Mouse (Mus musculus) liver, embryonic 16.5 days (tissue): ENCODE data around the gene Col5a2. TPM values are rescaled to one million over a fixed set of nuclear protein-coding genes. Genes with fewer than 3 reads are reported as not detected.
"Not testable (repeated sequence)": the region's sequence is repeated elsewhere in the genome, so short reads cannot be mapped to it uniquely, and the experiment has no call there.

ENCODE experiments used
- ATAC-seq: fragments of 200-750 bp; cut with Nextera tagmentation; 2 replicates; pipeline ENCODE4 v1.8.0; 2017; ENCODE audit warnings: low read depth, mild to moderate bottlenecking, moderate number of reproducible peaks, moderate library complexity
- H3K27ac ChIP-seq: fragments of 300-500 bp; sonication (generic); 2 replicates; pipeline ENCODE4 v1.5.1; 2014; ENCODE audit warnings: mild to moderate bottlenecking, low read length
- H3K27me3 ChIP-seq: fragments of 300-500 bp; sonication (generic); 2 replicates; pipeline ENCODE4 v1.6.1; 2014; ENCODE audit warnings: low read depth, low read length, mixed read lengths; ENCODE audit not compliant: control insufficient read depth, insufficient read depth
- H3K36me3 ChIP-seq: fragments of 300-500 bp; sonication (generic); 2 replicates; pipeline ENCODE4 v1.6.1; 2014; ENCODE audit warnings: mild to moderate bottlenecking; ENCODE audit not compliant: control insufficient read depth, insufficient read depth
- H3K4me1 ChIP-seq: fragments of 300-500 bp; sonication (generic); 2 replicates; pipeline ENCODE4 v1.6.1; 2014; ENCODE audit warnings: low read depth, low read length, mixed read lengths; ENCODE audit not compliant: control insufficient read depth
- H3K4me2 ChIP-seq: fragments of 300-500 bp; sonication (generic); 2 replicates; pipeline ENCODE4 v1.6.1; 2014; ENCODE audit warnings: low read depth, low read length, mixed read lengths
- H3K4me3 ChIP-seq: fragments of 300-500 bp; sonication (generic); 2 replicates; pipeline ENCODE4 v1.5.1; 2014; ENCODE audit warnings: low read depth, mild to moderate bottlenecking, low read length
- H3K9ac ChIP-seq: fragments of 300-500 bp; sonication (generic); 2 replicates; pipeline ENCODE4 v1.6.1; 2014; ENCODE audit warnings: low read depth, low read length
- H3K9me3 ChIP-seq: fragments of 300-500 bp; sonication (generic); replicated peaks from 2 replicates; pipeline ENCODE4 v1.6.1; 2016; ENCODE audit warnings: low read length; ENCODE audit not compliant: control insufficient read depth
- WGBS: fragments of 180-500 bp; shearing (Covaris S2); extraction: QIAGEN DNeasy Blood & Tissue Kit; methylation state at CpG from one replicate; pipeline ENCODE4 v1.1.7; 2014; ENCODE audit not compliant: insufficient replicate concordance; 5-methylcytosine and 5-hydroxymethylcytosine counted together
- polyA plus RNA-seq: library from polyadenylated mRNA; unstranded; fragments of >200 nt; fragmentation: Nextera tagmentation; extraction: Ambion mirVana; gene quantifications from 2 replicates; pipeline ENCODE4 v1.2.1, GENCODE M21; 2015

The Col5a2 gene
- polyA plus RNA-seq, 1 experiment from 2014 or later: 6.9 TPM

DNA sequence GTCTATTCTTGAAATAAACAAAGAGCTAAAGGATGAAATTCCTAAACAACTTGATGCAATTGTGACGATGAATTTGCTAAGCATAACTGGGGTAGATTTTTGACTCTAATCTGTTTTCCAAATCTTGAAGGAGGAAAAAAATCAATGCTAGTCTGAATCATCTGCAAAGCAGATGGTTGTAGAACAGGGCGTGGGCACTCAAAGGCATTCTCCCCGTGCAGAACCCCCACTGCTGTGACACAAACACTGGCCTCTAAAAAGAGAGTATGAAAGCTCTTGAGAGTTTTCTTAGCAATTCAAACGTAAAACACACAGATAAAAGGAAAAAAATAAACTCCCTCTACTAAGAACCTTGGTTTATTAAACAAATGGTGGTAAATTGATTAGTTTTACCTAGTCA lies 30.3 kb downstream of the Col5a2 start:
- no peaks in the 10 kb centered on the region for H3K36me3 ChIP-seq
- no peak overlapping the region for H3K4me3 ChIP-seq
- ATAC-seq: no peak
- H3K27me3 ChIP-seq: no peaks in the 10 kb centered on the region
- H3K4me2 ChIP-seq: no peak overlapping the region
- no peaks in the 10 kb centered on the region for H3K9me3 ChIP-seq
- WGBS: 47% methylated on average over 4 of the region's 4 CpGs
- no peak overlapping the region for H3K9ac ChIP-seq
- H3K4me1 ChIP-seq: no peaks in the 10 kb centered on the region
- no peak overlapping the region for H3K27ac ChIP-seq

DNA sequence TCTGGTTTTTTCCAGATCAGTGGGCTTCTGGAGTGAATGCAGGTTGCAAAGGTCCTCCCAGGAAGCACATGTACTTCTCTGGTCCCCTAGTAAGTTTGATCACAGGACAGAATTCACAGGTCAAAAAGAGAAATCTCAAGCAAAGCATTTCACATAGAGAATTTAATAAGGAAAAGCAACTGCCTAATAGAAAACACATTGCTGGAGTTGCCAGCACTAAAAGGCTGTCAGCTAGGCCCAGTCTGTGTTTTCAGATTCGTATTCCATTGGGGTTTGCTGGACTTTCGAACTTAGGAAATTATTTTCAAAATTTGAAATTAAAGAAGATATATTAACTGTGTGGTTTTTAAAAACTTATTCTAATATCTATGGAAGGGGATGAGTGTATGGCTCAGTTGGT lies 42.3 kb downstream of the Col5a2 start:
- Histone ChIP-seq H3K4me1 (no peaks in the 10 kb centered on the region), H3K27me3 (no peaks in the 10 kb centered on the region), H3K36me3 (no peaks in the 10 kb centered on the region), H3K9me3 (no peaks in the 10 kb centered on the region), H3K27ac (no peak overlapping the region), H3K4me3 (no peak overlapping the region), H3K9ac (no peak overlapping the region), H3K4me2 (no peak overlapping the region)
- WGBS: 64% methylated on average over 2 of the region's 2 CpGs
- no peak for ATAC-seq

DNA sequence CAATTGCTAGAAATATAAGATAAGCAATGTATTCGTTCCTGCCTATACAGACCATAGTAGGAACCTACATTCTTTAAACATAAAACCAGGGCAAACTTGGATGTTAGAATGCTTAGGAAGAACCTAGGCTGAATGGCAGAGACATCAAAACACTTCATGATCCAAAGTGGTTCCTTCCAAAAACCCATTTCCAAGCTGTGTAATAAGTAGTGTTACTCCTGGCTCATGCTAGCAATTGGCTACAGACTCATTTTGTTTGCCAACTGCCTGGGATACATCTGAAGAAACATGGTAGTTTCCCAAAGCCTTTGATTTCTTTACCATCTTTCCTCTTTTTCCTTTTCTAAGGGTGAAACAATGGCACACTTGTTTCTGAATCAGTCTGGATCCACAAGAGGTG lies 47.3 kb downstream of the Col5a2 start:
- WGBS: 59% methylated on average over 1 of the region's 1 CpGs
- H3K4me3 ChIP-seq: no peak overlapping the region
- H3K9me3 ChIP-seq: no peaks in the 10 kb centered on the region
- no peak overlapping the region for H3K9ac ChIP-seq
- H3K4me1 ChIP-seq: no peaks in the 10 kb centered on the region
- no peaks in the 10 kb centered on the region for H3K36me3 ChIP-seq
- no peak for ATAC-seq
- no peak overlapping the region for H3K27ac ChIP-seq
- H3K27me3 ChIP-seq: no peaks in the 10 kb centered on the region
- H3K4me2 ChIP-seq: no peak overlapping the region

DNA sequence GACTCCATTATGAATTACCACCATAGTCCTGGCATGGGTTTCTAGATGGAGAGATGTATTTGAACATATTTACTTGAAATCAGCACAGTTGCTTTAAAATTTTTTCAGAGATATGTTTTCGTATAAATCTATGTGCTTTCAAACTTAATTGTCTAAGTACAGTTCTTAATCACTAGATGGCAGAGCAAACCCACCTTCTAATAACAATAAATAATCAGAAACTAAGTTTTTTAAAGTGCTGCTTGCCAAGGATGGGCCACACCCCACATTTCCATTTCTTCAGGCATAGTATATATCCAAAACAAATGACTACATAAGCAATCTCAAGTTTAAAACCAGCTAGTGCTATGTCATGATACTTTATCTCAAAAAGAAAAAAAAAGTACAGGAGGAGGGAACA lies 54.2 kb downstream of the Col5a2 start:
- H3K27ac ChIP-seq: no peak overlapping the region
- H3K4me3 ChIP-seq: no peak overlapping the region
- no peak for ATAC-seq
- H3K9me3 ChIP-seq: no peaks in the 10 kb centered on the region
- 54% methylated on average over 1 of the region's 1 CpGs for WGBS
- H3K27me3 ChIP-seq: no peaks in the 10 kb centered on the region
- H3K9ac ChIP-seq: no peak overlapping the region
- H3K36me3 ChIP-seq: no peaks in the 10 kb centered on the region
- no peak overlapping the region for H3K4me2 ChIP-seq
- no peaks in the 10 kb centered on the region for H3K4me1 ChIP-seq

DNA sequence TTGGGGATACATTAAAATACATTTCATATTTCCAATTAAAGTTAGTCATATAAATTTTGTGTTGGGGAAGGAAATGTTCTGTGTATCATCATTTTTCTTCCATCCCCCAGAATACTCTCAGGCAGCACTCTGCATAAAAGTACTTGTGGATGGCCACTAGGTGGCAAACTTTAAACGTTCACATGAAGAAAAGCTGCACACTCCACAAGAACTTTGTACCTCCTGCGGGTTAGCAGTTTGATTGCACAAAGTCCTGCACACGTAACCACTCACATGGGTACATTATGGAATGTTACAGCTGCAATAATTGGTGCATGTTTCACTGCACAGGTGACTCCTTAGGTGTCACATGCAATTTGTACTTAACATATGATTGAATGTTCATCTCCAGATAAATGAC lies 71.2 kb downstream of the Col5a2 start:
- no peak overlapping the region for H3K27ac ChIP-seq
- peak; percentile 37; the same call in 1 of the 2 replicates for ATAC-seq

DNA sequence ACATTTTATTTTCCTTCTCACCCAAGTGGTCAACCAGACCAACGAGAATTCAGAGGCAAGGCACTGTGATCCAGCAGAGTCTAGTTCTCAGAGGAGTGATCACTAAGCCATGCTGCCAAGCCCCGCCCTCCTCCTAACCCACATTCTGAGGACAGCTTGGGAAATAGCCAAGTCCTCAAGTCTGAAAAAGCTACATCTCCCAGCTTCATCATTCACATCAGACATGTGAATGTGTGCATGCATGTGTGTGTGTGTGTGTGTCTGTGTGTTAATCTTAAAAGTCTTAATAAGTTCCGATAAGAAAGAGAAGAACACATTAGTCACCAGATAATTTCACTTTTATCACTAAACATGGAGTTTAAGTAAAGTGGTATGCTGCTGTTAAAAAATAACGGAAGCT lies 72.6 kb downstream of the Col5a2 start:
- Histone ChIP-seq H3K9me3 (no peaks in the 10 kb centered on the region), H3K4me2 (no peak overlapping the region), H3K9ac (no peak overlapping the region), H3K4me1 (no peaks in the 10 kb centered on the region), H3K27me3 (no peaks in the 10 kb centered on the region), H3K4me3 (no peak overlapping the region), H3K36me3 (no peaks in the 10 kb centered on the region), H3K27ac (no peak overlapping the region)
- ATAC-seq: no peak
- 59% methylated on average over 4 of the region's 4 CpGs for WGBS

More for the DNA sequence above, 71.2 kb downstream of the Col5a2 start:
- H3K9me3 ChIP-seq: no peaks in the 10 kb centered on the region
- no peak overlapping the region for H3K4me2 ChIP-seq
- H3K4me3 ChIP-seq: no peak overlapping the region
- no peaks in the 10 kb centered on the region for H3K27me3 ChIP-seq
- H3K9ac ChIP-seq: no peak overlapping the region
- whole genome bisulfite sequencing: 13% methylated on average over 3 of the region's 3 CpGs
- no peaks in the 10 kb centered on the region for H3K4me1 ChIP-seq
- no peaks in the 10 kb centered on the region for H3K36me3 ChIP-seq

DNA sequence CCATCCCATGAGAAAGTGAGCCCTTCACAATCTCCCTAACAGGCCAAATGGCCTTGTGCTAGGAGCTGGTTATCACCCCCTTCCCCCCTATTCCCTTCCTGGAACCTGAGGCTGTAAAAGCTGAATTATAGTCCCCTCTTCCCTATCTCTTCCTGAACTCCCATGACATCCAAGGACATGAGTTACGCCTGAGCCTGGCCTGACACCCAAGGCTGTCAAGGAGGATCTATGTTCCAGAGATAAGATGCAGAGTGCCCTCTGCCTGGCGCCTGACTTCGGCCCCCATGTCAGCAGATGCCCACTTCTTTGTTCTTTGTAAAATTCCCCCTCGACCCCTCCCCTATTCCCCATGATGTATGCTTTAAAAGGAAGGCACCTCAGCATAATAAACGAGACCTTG lies 73.9 kb downstream of the Col5a2 start:
- ATAC-seq, H3K4me1 ChIP-seq, H3K27me3 ChIP-seq, H3K9ac ChIP-seq, H3K4me2 ChIP-seq, H3K27ac ChIP-seq, H3K36me3 ChIP-seq, H3K9me3 ChIP-seq, H3K4me3 ChIP-seq: not testable (repeated sequence)
- 50% methylated on average over 5 of the region's 5 CpGs for WGBS

DNA sequence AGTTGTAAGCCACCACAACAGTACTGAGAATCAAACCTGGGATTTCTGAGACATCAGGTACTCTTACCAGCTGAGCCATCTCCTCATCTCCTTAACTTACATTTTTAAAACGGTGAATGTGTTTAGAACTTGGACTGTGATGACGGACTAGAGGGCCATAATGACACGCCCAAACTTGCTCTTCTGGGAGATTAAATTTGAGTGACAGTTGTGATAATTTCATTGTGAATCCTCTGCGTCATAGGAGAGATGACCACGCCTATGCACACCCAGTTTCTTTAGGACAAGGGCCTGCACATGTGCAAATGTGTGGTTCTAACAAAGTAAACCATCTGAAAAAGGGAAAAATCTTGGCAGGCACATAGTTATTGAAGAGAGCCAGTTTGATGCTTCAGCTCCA lies 79.2 kb downstream of the Col5a2 start:
- ATAC-seq: no peak
- Histone ChIP-seq H3K27me3 (no peaks in the 10 kb centered on the region), H3K4me2 (no peak overlapping the region), H3K27ac (no peak overlapping the region), H3K9ac (no peak overlapping the region), H3K4me3 (no peak overlapping the region), H3K9me3 (no peaks in the 10 kb centered on the region), H3K4me1 (no peaks in the 10 kb centered on the region), H3K36me3 (no peaks in the 10 kb centered on the region)
- WGBS: 40% methylated on average over 5 of the region's 5 CpGs

DNA sequence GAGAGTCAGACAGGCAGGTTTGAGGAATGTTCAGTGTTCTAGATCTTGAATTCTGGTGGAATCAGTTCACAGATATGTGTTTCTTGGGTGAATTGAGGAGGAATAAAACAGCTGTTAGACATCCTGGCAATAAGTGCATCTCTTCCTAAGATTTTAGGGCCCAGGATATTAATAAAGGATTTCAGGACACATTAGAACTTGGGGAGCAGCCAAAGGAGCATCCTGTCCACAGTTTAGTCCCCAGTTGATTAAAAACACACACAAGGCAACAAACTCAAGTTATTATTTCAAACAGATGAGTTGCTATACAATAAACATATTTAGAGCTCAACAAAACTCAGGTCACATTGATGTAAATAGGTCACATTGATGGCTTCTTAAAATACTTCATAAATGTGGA lies 82.5 kb downstream of the Col5a2 start:
- Histone ChIP-seq H3K4me2 (no peak overlapping the region), H3K9ac (no peak overlapping the region), H3K27ac (no peak overlapping the region), H3K4me1 (no peaks in the 10 kb centered on the region), H3K4me3 (no peak overlapping the region), H3K36me3 (no peaks in the 10 kb centered on the region), H3K9me3 (no peaks in the 10 kb centered on the region), H3K27me3 (no peaks in the 10 kb centered on the region)
- ATAC-seq: no peak

DNA sequence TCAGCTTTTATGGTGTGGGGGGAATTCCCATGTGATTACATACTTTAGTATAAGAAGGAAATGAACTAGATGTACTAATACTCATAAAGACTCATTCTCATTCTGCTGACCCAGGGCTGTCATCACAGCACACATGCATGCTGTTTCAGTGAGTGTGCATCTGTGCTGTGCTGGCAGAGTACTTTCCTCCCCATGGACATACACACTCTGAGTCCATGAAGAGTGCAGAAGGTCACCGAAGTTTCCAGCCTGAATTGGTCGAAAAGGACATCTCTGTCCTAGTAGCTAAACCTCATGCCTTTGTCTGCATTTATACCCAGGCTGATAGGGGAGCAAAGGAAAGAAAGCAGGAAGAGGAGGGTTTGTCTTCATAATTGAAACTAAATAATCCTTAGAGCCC lies 83.2 kb downstream of the Col5a2 start:
- H3K27ac ChIP-seq: no peak overlapping the region
- ATAC-seq: no peak
- H3K9ac ChIP-seq: no peak overlapping the region

More for the DNA sequence above, 83.2 kb downstream of the Col5a2 start:
- 57% methylated on average over 2 of the region's 2 CpGs for WGBS
- H3K36me3 ChIP-seq: no peaks in the 10 kb centered on the region
- no peaks in the 10 kb centered on the region for H3K27me3 ChIP-seq
- no peaks in the 10 kb centered on the region for H3K4me1 ChIP-seq
- H3K9me3 ChIP-seq: no peaks in the 10 kb centered on the region
- H3K4me3 ChIP-seq: no peak overlapping the region
- no peak overlapping the region for H3K4me2 ChIP-seq
